Mouse (Mus musculus): Measurements from ENCODE around the gene Atp13a4.

DNA sequence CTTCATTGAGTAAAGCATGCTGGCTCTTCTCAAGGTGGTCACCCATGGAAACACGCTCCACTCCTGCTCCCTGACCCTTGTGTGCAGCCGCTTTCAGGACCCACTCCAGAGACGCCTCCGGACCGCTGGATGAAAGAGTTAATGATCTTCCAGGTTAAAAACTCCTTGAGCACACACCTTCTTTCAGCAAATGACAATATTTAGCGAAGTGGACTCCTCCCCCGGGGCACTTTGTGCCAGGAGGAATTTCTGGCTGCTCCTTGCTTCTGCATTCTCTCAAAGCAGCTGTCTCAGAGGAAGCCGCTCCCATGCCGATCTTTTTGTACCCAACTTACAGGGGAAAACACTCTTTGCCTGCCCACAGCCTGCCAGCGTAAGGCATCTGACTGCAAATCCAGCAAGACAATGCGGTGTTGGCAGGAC is 3.4 kb downstream of the Atp13a4 start:
- TF ChIP-seq CTCF (conservative IDR thresholded peaks at IDR 0.05; ENCODE audit: insufficient read depth, insufficient read length, low read depth, low read length) (no peak), POLR2A (IDR thresholded peaks at IDR 0.05; ENCODE audit: low read depth, low read length) (no peak)
